Mouse (Mus musculus): ENCODE results near the gene Snrnp25.
A peak's percentile ranks its signal among the peaks of the same experiment; 100 is the strongest.

Gene Snrnp25

DNA sequence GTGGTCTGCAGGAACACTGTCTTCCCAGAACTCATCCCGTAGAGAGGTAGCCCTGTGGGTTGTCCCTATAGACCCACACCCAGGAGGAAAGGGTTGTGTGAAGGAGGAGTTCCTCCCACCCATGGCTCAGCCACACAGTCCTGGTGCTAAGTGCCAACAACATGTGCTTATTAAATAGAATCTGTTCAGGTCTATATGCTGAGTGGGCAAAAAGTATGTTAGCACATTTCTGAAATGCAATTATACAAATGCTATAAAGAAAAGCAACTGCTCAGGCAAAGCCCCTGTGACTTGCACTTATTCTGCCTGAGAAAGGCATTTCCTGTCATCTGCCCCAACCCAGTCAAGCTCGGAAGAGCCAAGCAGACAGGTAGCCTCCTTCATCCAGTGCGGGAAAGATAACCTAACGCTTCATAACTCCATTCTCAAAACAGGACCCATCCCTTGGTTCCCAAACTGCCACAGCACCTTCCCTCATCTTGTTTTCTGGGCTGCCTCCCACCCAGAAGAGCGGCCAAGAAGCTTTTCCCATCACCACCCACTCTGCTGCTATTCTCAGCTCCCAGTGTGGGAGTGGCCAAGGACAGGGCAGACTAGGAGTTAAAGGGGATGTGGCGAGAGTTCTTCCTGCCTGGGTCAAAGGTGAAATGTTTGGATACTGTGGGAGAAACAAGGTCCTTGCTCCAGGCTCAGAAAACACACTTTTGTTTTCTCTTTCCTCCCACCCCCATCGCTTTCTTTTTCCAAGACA lies 38.2 kb downstream of the Snrnp25 start:
- no peak for DNase-seq (ENCODE audit: extremely low read depth, low read depth)

DNA sequence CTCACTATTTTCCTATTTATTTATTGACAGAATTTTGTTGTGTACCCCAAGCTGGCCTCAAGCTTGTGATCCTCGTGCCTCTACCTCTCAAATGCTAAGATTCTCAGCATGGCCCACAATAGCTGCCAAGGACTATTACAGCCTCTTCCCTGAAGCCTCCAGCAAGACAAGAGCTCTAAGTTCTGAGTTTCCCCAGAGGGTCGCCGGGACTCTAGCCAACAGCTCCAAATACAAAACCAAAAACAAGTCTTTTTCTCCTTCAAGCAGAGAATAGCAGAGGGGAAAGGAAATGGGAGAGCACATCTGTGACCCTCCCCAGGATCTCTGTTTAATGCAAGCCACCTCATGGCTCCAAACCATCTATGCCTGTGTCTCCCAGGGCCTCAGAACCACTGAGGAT lies 38.8 kb downstream of the Snrnp25 start:
- no peak for DNase-seq (ENCODE audit: extremely low read depth, low read depth)

DNA sequence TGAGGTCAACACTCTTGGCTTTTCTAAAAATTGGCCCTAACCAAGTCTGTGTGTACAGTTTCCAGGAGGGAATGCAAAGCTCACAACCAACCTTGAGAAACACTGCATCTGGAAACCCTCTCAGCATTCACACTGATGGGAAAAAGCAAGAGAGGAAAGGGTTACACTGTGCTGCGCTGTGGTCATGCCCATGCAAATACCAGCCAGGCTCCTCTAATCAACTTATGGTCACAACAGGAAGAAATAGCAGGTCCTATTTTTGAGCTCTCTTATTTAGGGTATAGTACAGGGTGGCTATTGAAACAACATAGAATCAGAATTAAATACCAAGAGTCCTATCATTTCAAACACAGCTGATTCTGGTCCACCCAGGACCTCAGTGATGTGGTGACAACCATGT lies 39.4 kb downstream of the Snrnp25 start:
- DNase-seq (ENCODE audit: extremely low read depth, low read depth): no peak

- peak; percentile 88 for DNase-seq (ENCODE audit: extremely low read depth, low read depth)
Measured at GRCm38 (mm10) chr11:32245614-32246013, 40.4 kb downstream of the Snrnp25 start.

- no peak for DNase-seq (ENCODE audit: extremely low read depth, low read depth)
Measured at GRCm38 (mm10) chr11:32247068-32247467, 41.9 kb downstream of the Snrnp25 start.

DNA sequence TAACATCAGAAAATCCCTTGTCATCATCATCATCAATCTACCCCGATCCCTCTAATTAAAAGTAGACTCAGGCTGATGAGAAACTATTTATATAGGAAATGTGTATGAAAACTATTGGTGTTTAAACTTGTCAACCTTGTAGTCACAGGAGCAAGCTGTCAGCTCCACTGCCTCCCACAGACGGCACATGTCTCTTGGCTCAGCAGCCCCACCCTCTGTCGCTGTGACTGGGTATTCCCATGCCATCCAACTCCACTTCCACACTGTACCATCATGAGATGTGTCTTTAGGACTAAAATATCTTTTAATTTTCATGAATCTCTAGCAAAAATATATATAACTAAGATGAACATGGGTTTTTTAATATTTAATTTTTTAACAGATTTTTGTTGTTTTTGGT lies 43.1 kb downstream of the Snrnp25 start:
- DNase-seq (ENCODE audit: extremely low read depth, low read depth): no peak

DNA sequence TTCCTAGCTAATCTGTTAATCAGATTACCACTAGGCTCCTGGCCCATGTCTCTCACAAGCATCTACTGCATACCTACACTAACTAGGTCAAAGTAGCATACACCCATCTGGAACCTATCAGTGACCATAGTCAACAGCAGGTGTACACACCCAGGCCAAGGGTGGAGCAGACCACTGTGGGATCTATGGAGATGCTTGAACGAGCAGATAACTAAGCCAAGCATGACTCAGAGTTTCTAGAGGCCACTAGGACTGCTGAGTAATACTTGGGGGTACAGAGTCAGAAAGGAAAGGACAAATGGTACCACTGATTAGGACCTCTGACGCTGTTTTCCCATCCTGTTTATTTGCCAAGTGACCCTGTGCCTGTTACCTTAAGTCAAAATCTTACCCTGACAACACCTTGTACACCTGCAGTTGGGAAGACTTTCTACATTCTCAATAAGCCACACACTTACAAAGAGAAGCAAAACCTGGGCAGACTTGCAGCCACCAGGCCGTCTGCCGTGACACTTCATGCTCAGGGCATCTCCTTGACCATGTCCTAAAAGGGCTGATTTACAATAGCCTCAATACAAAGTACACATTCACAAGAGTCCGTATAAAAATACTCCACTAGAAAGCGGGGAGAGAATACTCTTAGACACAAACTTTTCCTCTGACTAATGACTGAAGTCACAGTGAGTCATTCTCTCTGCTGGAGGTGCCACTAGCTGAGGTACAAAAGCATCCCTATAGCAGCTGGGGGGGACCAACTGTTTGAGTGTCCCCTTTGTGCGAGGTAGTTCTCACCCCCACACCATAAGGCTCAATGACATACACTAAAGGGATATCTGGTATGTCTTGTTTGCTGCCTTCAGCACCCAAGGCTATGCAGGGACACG lies 45.9 kb downstream of the Snrnp25 start:
- peak; percentile 82 for DNase-seq (ENCODE audit: extremely low read depth, low read depth)

DNA sequence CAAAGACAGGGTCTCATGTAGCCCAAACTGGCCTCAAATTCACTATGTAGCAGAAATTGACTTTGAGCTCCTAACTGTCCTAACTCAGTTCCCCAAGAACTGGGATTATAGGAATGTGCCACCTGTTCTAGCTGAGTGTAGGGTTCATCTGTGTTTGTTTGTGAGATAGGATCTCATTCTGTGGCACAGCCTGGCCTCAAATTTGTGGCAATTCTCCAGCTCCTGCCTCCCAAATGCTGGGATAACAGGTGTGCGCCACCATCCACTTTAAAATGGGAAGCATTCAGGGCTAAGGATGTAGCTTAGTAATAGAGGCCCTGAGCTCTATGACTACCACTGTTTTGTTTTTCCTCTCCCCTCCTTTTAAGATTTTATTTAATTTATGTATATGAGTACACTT lies 47.9 kb downstream of the Snrnp25 start:
- no peak for DNase-seq (ENCODE audit: extremely low read depth, low read depth)

- DNase-seq (ENCODE audit: extremely low read depth, low read depth): no peak
Measured at GRCm38 (mm10) chr11:32256146-32256545, 50.9 kb downstream of the Snrnp25 start.

- no peak for DNase-seq (ENCODE audit: extremely low read depth, low read depth)
Measured at GRCm38 (mm10) chr11:32256566-32256965, 51.4 kb downstream of the Snrnp25 start.

All from MEL-GATA-1-ER (cell line).